Mouse (Mus musculus) heart, embryonic 12.5 days (tissue): ENCODE results near the gene Cops7a. TPM values are rescaled to one million over a fixed set of nuclear protein-coding genes. Genes with fewer than 3 reads are reported as not detected.

Experiments used
- ATAC-seq: fragments of 200-750 bp; cut with Nextera tagmentation; 2 replicates; pipeline ENCODE4 v1.8.0; 2017; ENCODE audit warnings: moderate TSS enrichment, moderate library complexity; ENCODE audit not compliant: insufficient number of reproducible peaks, low FRiP score
- H3K27ac ChIP-seq: fragments of 300-500 bp; sonication (generic); 2 replicates; pipeline ENCODE4 v1.5.1; 2016; ENCODE audit warnings: mild to moderate bottlenecking, moderate library complexity; ENCODE audit not compliant: poor library complexity, severe bottlenecking
- H3K27me3 ChIP-seq: fragments of 300-500 bp; sonication (generic); replicated peaks from 2 replicates; pipeline ENCODE4 v1.6.1; 2016; ENCODE audit warnings: mild to moderate bottlenecking, moderate library complexity
- H3K36me3 ChIP-seq: fragments of 300-500 bp; sonication (generic); 2 replicates; pipeline ENCODE4 v1.6.1; 2016; ENCODE audit warnings: mild to moderate bottlenecking, moderate library complexity
- H3K4me1 ChIP-seq: fragments of 300-500 bp; sonication (generic); replicated peaks from 2 replicates; pipeline ENCODE4 v1.6.1; 2016; ENCODE audit warnings: mild to moderate bottlenecking
- H3K4me2 ChIP-seq: fragments of 300-500 bp; sonication (generic); 2 replicates; pipeline ENCODE4 v1.6.1; 2016; ENCODE audit warnings: mild to moderate bottlenecking, moderate library complexity
- H3K4me3 ChIP-seq: fragments of 300-500 bp; sonication (generic); 2 replicates; pipeline ENCODE4 v1.5.1; 2016; ENCODE audit warnings: mild to moderate bottlenecking
- H3K9ac ChIP-seq: fragments of 300-500 bp; sonication (generic); 2 replicates; pipeline ENCODE4 v1.6.1; 2016; ENCODE audit warnings: mild to moderate bottlenecking, moderate library complexity
- H3K9me3 ChIP-seq: fragments of 300-500 bp; sonication (generic); replicated peaks from 2 replicates; pipeline ENCODE4 v1.6.1; 2016; ENCODE audit warnings: mild to moderate bottlenecking, moderate library complexity
- WGBS: fragments of 180-500 bp; shearing (Covaris S2); methylation state at CpG from one replicate; pipeline ENCODE4 v1.1.7; 2016; 5-methylcytosine and 5-hydroxymethylcytosine counted together
- polyA plus RNA-seq: library from polyadenylated mRNA; unstranded; fragments of >200 nt; fragmentation: Nextera tagmentation; extraction: Ambion mirVana; gene quantifications from 2 replicates; pipeline ENCODE4 v1.2.1, GENCODE M21; 2016

Gene Cops7a
- polyA plus RNA-seq, 1 experiment from 2014 or later, result 148 TPM

DNA sequence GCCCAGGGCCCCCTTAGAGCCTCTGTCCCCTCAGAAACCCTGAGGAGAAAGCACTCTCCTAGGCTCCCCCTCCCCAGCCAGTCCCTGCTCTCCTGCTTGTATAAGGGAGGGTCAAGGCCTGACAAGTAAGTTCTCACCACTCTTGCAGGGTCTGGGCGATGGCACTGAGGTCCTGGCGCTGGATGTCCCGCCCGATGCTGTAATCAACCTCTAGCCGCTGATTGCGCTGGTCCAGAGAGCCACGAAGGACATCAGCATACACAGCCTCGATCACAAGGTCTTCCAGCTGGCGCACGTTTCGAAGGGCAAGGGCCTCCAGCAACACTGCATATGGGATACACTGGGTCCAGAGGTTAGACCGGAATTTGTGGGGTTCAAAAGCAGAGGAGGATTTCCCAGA lies 4.3 kb downstream of the Cops7a start:
- Histone ChIP-seq H3K9me3 (no peaks in the 10 kb centered on the region), H3K27ac (no peak overlapping the region), H3K9ac (no peak overlapping the region), H3K4me3 (no peak overlapping the region), H3K4me1 (peaks cover 22% of the 10 kb centered on the region), H3K36me3 (peaks cover 60% of the 10 kb centered on the region), H3K27me3 (no peaks in the 10 kb centered on the region), H3K4me2 (no peak overlapping the region)
- WGBS, result 89% methylated on average over 12 of the region's 12 CpGs
- no peak for ATAC-seq

GRCm38 (mm10) chr6:124959960-124960359 lies 5.4 kb downstream of the Cops7a start:
- Histone ChIP-seq H3K9me3 (no peaks in the 10 kb centered on the region), H3K9ac (no peak overlapping the region), H3K4me2 (no peak overlapping the region), H3K36me3 (peaks cover 70% of the 10 kb centered on the region), H3K27me3 (no peaks in the 10 kb centered on the region), H3K4me1 (peaks cover 19% of the 10 kb centered on the region), H3K4me3 (no peak overlapping the region), H3K27ac (no peak overlapping the region)
- WGBS, result 94% methylated on average over 13 of the region's 13 CpGs
- no peak for ATAC-seq

DNA sequence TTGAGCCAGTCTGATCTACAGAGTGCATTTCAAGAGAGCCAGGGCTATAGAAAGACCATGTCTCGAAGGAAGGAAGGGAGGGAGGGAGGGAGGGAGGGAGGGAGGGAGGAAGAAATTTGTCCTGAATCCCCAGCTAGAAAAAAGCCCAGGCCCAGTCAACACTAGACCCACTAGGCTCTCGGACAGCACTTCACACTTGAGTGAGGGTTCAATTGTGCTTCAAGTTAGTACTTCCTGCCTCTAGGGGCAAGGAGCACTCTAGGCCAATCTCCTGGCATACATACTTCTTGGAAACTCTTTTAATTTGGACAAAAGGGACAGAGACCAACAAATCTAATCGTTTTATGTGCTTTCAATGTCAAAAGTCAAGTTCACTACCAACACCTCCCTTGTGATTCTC lies 7.2 kb downstream of the Cops7a start:
- Histone ChIP-seq H3K9ac (no peak overlapping the region), H3K27me3 (no peaks in the 10 kb centered on the region), H3K27ac (no peak overlapping the region), H3K36me3 (peaks cover 70% of the 10 kb centered on the region), H3K4me1 (peaks cover 10% of the 10 kb centered on the region; the same call in 1 of the 2 replicates), H3K9me3 (no peaks in the 10 kb centered on the region), H3K4me3 (no peak overlapping the region), H3K4me2 (no peak overlapping the region)
- 87% methylated on average over 3 of the region's 3 CpGs for WGBS
- no peak for ATAC-seq

DNA sequence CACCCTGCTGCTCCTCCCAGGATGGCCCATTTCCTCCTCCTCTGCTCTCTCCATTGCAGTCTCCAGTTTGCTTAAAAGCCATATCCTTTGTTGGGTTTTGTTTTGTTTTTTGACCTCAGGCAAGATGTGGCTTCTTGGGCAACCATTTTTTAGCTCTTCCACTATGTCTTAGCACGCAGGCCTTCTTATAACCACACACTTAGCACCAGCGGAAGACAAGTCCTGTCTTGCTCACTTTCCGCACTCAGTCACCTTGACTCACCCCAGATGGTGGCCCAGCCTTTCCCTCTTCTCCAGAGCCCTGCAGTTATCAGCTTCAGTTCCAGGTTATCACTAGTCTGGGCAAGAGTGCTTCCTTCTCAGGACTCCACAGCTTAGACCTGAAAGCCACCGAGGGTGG lies 10.1 kb downstream of the Cops7a start:
- Histone ChIP-seq H3K9me3 (peaks cover 13% of the 10 kb centered on the region), H3K9ac (no peak overlapping the region), H3K36me3 (peaks cover 45% of the 10 kb centered on the region), H3K4me1 (no peaks in the 10 kb centered on the region), H3K27me3 (no peaks in the 10 kb centered on the region), H3K4me3 (no peak overlapping the region), H3K27ac (no peak overlapping the region), H3K4me2 (no peak overlapping the region)
- ATAC-seq, result no peak
- WGBS, result 85% methylated on average over 4 of the region's 4 CpGs

DNA sequence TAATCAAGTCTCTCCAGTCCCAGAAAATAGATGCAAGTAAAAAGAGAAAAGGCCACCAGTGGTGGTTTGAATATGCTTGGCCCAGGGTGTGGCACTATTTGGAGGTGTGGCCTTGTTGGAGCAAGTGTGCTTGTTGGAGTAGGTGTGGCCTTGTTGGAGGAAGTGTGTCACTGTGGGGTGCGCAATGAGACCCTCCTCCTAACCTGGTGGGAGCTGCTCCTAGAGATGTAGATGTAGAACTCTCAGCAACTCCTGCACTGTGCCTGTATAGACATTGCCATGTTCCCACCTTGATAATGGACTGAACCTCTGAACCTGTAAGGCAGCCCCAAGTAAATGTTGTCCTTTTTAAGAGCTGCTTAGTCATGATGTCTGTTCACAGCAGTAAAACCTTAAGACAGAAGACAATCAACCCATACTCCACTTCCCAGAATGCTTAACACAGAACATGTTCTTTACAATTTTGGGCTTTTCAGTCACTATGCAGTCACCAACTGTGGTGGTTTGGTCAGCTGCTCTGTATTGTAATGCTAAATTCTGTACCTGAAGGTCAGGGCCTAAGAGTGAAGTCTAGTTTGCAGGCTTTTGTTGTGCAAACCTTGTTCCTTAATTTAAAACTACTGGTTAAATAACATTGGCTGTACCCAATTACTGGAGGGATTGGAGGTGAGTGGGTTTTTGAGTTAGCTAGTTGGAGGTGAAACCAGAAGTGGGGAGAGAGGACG lies 11.2 kb downstream of the Cops7a start:
- no peak for ATAC-seq
- 85% methylated on average over 2 of the region's 2 CpGs for WGBS
- Histone ChIP-seq H3K27me3 (no peaks in the 10 kb centered on the region), H3K4me1 (no peaks in the 10 kb centered on the region), H3K36me3 (peaks cover 35% of the 10 kb centered on the region), H3K4me2 (no peak overlapping the region), H3K4me3 (no peak overlapping the region), H3K9me3 (peaks cover 13% of the 10 kb centered on the region), H3K9ac (no peak overlapping the region), H3K27ac (no peak overlapping the region)

DNA sequence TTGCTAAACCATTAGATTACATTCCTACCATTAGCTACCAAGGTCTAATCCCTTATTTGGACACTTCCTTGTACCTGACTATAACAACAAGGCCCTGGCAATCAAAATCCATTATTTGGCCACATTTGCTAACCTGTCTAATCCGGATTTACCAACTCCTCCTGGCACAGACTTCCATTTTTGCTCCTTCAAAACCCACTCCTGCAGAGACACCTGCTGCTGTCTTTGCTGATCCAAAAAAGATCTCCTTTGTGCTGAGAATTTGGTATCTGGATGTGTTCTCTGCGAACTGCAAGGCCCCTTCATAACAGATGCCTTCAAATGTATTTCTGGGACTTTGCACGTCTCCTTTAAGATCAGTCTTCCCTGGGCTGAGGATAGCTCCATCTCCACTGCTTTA lies 21.8 kb downstream of the Cops7a start:
- WGBS, result 84% methylated on average over 3 of the region's 3 CpGs
- H3K4me2 ChIP-seq, result no peak overlapping the region

GRCm38 (mm10) chr6:124941679-124942078 lies 23.7 kb downstream of the Cops7a start:
- H3K9me3 ChIP-seq, result no peaks in the 10 kb centered on the region
- no peak overlapping the region for H3K9ac ChIP-seq
- H3K27ac ChIP-seq, result no peak overlapping the region
- no peak overlapping the region for H3K4me2 ChIP-seq
- no peaks in the 10 kb centered on the region for H3K27me3 ChIP-seq
- H3K4me3 ChIP-seq, result no peak overlapping the region
- no peaks in the 10 kb centered on the region for H3K4me1 ChIP-seq
- 85% methylated on average over 1 of the region's 1 CpGs for WGBS
- peaks cover 28% of the 10 kb centered on the region for H3K36me3 ChIP-seq
- no peak for ATAC-seq

More for the DNA sequence above, 21.8 kb downstream of the Cops7a start:
- no peak for ATAC-seq
- peaks cover 12% of the 10 kb centered on the region; the same call in 1 of the 2 replicates for H3K36me3 ChIP-seq
- H3K9ac ChIP-seq, result no peak overlapping the region
- H3K4me1 ChIP-seq, result no peaks in the 10 kb centered on the region
- no peaks in the 10 kb centered on the region for H3K27me3 ChIP-seq
- H3K4me3 ChIP-seq, result no peak overlapping the region
- H3K9me3 ChIP-seq, result no peaks in the 10 kb centered on the region
- no peak overlapping the region for H3K27ac ChIP-seq

- Histone ChIP-seq H3K9me3 (no peaks in the 10 kb centered on the region), H3K27me3 (no peaks in the 10 kb centered on the region), H3K4me3 (no peak overlapping the region), H3K9ac (no peak overlapping the region), H3K4me2 (no peak overlapping the region), H3K36me3 (peaks cover 60% of the 10 kb centered on the region), H3K4me1 (no peaks in the 10 kb centered on the region), H3K27ac (no peak overlapping the region)
- WGBS, result 89% methylated on average over 7 of the region's 7 CpGs
- no peak for ATAC-seq
Measured at GRCm38 (mm10) chr6:124938554-124938953, 26.8 kb downstream of the Cops7a start.

DNA sequence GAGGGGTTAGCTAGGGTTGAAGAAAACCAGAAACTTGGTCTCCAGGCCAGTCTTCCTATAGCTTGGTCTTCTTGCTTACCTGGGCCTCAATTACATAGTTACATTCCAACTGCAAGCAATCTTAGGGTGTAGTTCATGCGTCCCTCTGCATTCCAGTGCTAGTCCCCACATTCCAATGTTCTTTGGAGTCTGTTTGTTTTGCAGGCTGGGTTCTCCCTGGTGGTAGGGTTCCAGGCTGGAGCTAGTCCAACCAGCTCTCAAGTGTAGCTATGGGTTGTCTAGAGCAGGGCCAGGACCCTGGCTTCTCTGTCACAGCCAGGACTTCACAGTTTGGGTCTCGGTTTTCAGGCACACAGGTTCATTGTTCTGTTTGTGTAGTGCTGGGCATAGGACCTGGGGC lies 27.8 kb downstream of the Cops7a start:
- ATAC-seq, result no peak
- peaks cover 67% of the 10 kb centered on the region for H3K36me3 ChIP-seq
- H3K27ac ChIP-seq, result no peak overlapping the region
- 77% methylated on average over 2 of the region's 2 CpGs for WGBS
- H3K9me3 ChIP-seq, result no peaks in the 10 kb centered on the region
- no peak overlapping the region for H3K4me2 ChIP-seq
- H3K4me3 ChIP-seq, result no peak overlapping the region
- no peak overlapping the region for H3K9ac ChIP-seq
- H3K4me1 ChIP-seq, result peaks cover 5% of the 10 kb centered on the region
- H3K27me3 ChIP-seq, result no peaks in the 10 kb centered on the region

- H3K36me3 ChIP-seq, result peaks cover 68% of the 10 kb centered on the region
- peaks cover 11% of the 10 kb centered on the region for H3K4me1 ChIP-seq
- WGBS, result 82% methylated on average over 1 of the region's 1 CpGs
Measured at GRCm38 (mm10) chr6:124936681-124937080, 28.7 kb downstream of the Cops7a start.

GRCm38 (mm10) chr6:124934670-124935069 lies 30.7 kb downstream of the Cops7a start:
- H3K4me3 ChIP-seq, result no peak overlapping the region
- no peak overlapping the region for H3K27ac ChIP-seq
- no peak overlapping the region for H3K9ac ChIP-seq
- no peaks in the 10 kb centered on the region for H3K9me3 ChIP-seq
- WGBS, result 96% methylated on average over 7 of the region's 7 CpGs
- H3K4me1 ChIP-seq, result peaks cover 17% of the 10 kb centered on the region
- no peak overlapping the region for H3K4me2 ChIP-seq
- peaks cover 63% of the 10 kb centered on the region for H3K36me3 ChIP-seq
- ATAC-seq, result no peak
- H3K27me3 ChIP-seq, result no peaks in the 10 kb centered on the region

More at GRCm38 (mm10) chr6:124936681-124937080, 28.7 kb downstream of the Cops7a start:
- no peak overlapping the region for H3K4me3 ChIP-seq
- ATAC-seq, result no peak
- H3K27ac ChIP-seq, result no peak overlapping the region
- H3K9me3 ChIP-seq, result no peaks in the 10 kb centered on the region
- H3K27me3 ChIP-seq, result no peaks in the 10 kb centered on the region
- H3K9ac ChIP-seq, result no peak overlapping the region
- no peak overlapping the region for H3K4me2 ChIP-seq

GRCm38 (mm10) chr6:124933127-124933526 lies 32.2 kb downstream of the Cops7a start:
- no peaks in the 10 kb centered on the region for H3K27me3 ChIP-seq
- no peak for ATAC-seq
- no peak overlapping the region for H3K4me2 ChIP-seq
- H3K27ac ChIP-seq, result no peak overlapping the region
- peaks cover 17% of the 10 kb centered on the region for H3K4me1 ChIP-seq
- H3K9me3 ChIP-seq, result no peaks in the 10 kb centered on the region
- 90% methylated on average over 3 of the region's 3 CpGs for WGBS
- H3K36me3 ChIP-seq, result peaks cover 52% of the 10 kb centered on the region
- H3K9ac ChIP-seq, result no peak overlapping the region
- 0 out of 2 replicates have a peak overlapping the region, but pooled peaks have one; percentile 97 for H3K4me3 ChIP-seq
